Mouse (Mus musculus) Patski (cell line): ENCODE data around the gene Sval1. TPM values are rescaled to one million over a fixed set of nuclear protein-coding genes. Genes with fewer than 3 reads are reported as not detected.

Source experiments
- ATAC-seq: fragments of 100-300 bp; one replicate; pipeline ENCODE4 v1.8.0; 2021
- CTCF ChIA-PET: fragments of 350-600 bp; sonication (Branson Sonifier 250); formaldehyde crosslinking; loops from one replicate; lab custom pipeline; 2022; ENCODE audit warnings: inconsistent platforms; lab: Charles Lee
- POLR2A ChIA-PET: fragments of 350-600 bp; sonication (Branson Sonifier 250); formaldehyde crosslinking; loops from one replicate; lab custom pipeline; 2022; ENCODE audit warnings: antibody characterized with exemption, inconsistent platforms; lab: Charles Lee
- DNase-seq: peaks from one replicate; pipeline ENCODE4 v3.0.0-alpha.2; 2011; ENCODE audit warnings: low read depth, low spot score
- H3K27me3 ChIP-seq: fragments of 371-371 bp; one replicate; pipeline ENCODE4 v1.5.1; 2021
- CTCF ChIP-seq: fragments of 100-300 bp; IDR thresholded peaks from one replicate; pipeline ENCODE4 v1.5.1; 2021
- in situ Hi-C: fragments of 300-500 bp; cut with MboI; formaldehyde crosslinking; loops from 3 replicates; pipeline ENCODE4 v1.11.1; 2018; ENCODE audit warnings: low pct_unique_long_range_greater_than_20kb, mixed read lengths
- polyA plus RNA-seq: library from polyadenylated mRNA; unstranded; gene quantifications from one replicate; pipeline ENCODE4 v1.2.3, GENCODE M21; 2021

The Sval1 gene
- not detected for polyA plus RNA-seq

- CTCF ChIA-PET, result no interaction called here
- no peak for TF ChIP-seq CTCF
- POLR2A ChIA-PET, result no interaction called here
- ATAC-seq (no peak), DNase-seq (no peak)
- in situ Hi-C loops, result loop anchor here (5.0 kb wide), 1 partner anchor 76 kb away; no protein-coding TSS in a partner anchor
- H3K27me3 ChIP-seq, result peaks cover 17% of the 10 kb centered on the region
These were observed at the start of gene Sval1 for GRCm38 (mm10) chr6:41951330-41951729. TSS of gene Sval1 (plus strand) at chr6:41951630.

- no peak for TF ChIP-seq CTCF
- H3K27me3 ChIP-seq, result peaks cover 4% of the 10 kb centered on the region
- CTCF ChIA-PET, result interaction anchor here (1.2 kb wide), 1 partner anchor 37 kb away, joined by 3 read pairs; no protein-coding TSS in a partner anchor
- DNase-seq (no peak), ATAC-seq (no peak)
- in situ Hi-C loops, result no loop called here
- POLR2A ChIA-PET, result no interaction called here
These were observed 39.8 kb upstream of the Sval1 start for GRCm38 (mm10) chr6:41911625-41912024.

GRCm38 (mm10) chr6:41914883-41915282 lies 36.5 kb upstream of the Sval1 start:
- POLR2A ChIA-PET, result no interaction called here
- in situ Hi-C loops, result no loop called here
- CTCF ChIA-PET, result no interaction called here

GRCm38 (mm10) chr6:41967840-41968239 lies 16.4 kb downstream of the Sval1 start, which contains the start of gene Sval3:
TSS of gene Sval3 (plus strand) at chr6:41968140.
- no peaks in the 10 kb centered on the region for H3K27me3 ChIP-seq
- DNase-seq (no peak), ATAC-seq (no peak)
- no peak for TF ChIP-seq CTCF
- ChIA-PET CTCF (no interaction called here), POLR2A (no interaction called here)
- in situ Hi-C loops, result no loop called here

More at GRCm38 (mm10) chr6:41914883-41915282, 36.5 kb upstream of the Sval1 start:
- no peak for TF ChIP-seq CTCF
- no peak for ATAC-seq
- H3K27me3 ChIP-seq, result peaks cover 4% of the 10 kb centered on the region
- DNase-seq, result no peak

Other genes starting within 250 kb of the Sval1 start
- gene Kel, start 247.3 kb upstream of the Sval1 start, polyA plus RNA-seq, result not detected
- not detected for gene Olfr459, start 176.5 kb upstream of the Sval1 start, polyA plus RNA-seq
- gene Pip, start 104.1 kb upstream of the Sval1 start, polyA plus RNA-seq, result not detected
- gene Sval2, start 98.6 kb upstream of the Sval1 start, polyA plus RNA-seq, result not detected
- not detected for gene Sval3, start 16.5 kb downstream of the Sval1 start, polyA plus RNA-seq
- gene Sva, start 86.8 kb downstream of the Sval1 start, polyA plus RNA-seq, result not detected
- not detected for gene Tas2r139, start 189.3 kb downstream of the Sval1 start, polyA plus RNA-seq